Mouse (Mus musculus) kidney, embryonic 15.5 days (tissue): ENCODE measurements around the gene Nexmif. TPM values are rescaled to one million over a fixed set of nuclear protein-coding genes. Genes with fewer than 3 reads are reported as not detected.
A peak's percentile ranks its signal among the peaks of the same experiment; 100 is the strongest.
"Not testable (repeated sequence)": the region's sequence is repeated elsewhere in the genome, so short reads cannot be mapped to it uniquely, and the experiment has no call there.

ENCODE experiments used
- ATAC-seq: fragments of 200-750 bp; cut with Nextera tagmentation; replicated peaks from 2 replicates; pipeline ENCODE4 v1.8.0; 2017; ENCODE audit warnings: moderate TSS enrichment; ENCODE audit not compliant: low FRiP score
- H3K27ac ChIP-seq: fragments of 300-500 bp; sonication (generic); 2 replicates; pipeline ENCODE4 v1.5.1; 2015; ENCODE audit warnings: mild to moderate bottlenecking, inconsistent platforms
- H3K27me3 ChIP-seq: fragments of 300-500 bp; sonication (generic); 2 replicates; pipeline ENCODE4 v1.6.1; 2015; ENCODE audit warnings: inconsistent platforms
- H3K36me3 ChIP-seq: fragments of 300-500 bp; sonication (generic); 2 replicates; pipeline ENCODE4 v1.6.1; 2015; ENCODE audit warnings: inconsistent platforms
- H3K4me1 ChIP-seq: fragments of 300-500 bp; sonication (generic); 2 replicates; pipeline ENCODE4 v1.6.1; 2015; ENCODE audit warnings: inconsistent platforms
- H3K4me2 ChIP-seq: fragments of 300-500 bp; sonication (generic); 2 replicates; pipeline ENCODE4 v1.6.1; 2015; ENCODE audit warnings: moderate library complexity, mild to moderate bottlenecking, inconsistent platforms
- H3K4me3 ChIP-seq: fragments of 300-500 bp; sonication (generic); replicated peaks from 2 replicates; pipeline ENCODE4 v1.5.1; 2015; ENCODE audit warnings: mild to moderate bottlenecking, inconsistent platforms
- H3K9ac ChIP-seq: fragments of 300-500 bp; sonication (generic); 2 replicates; pipeline ENCODE4 v1.6.1; 2015; ENCODE audit warnings: mild to moderate bottlenecking, inconsistent platforms
- H3K9me3 ChIP-seq: fragments of 300-500 bp; sonication (generic); replicated peaks from 2 replicates; pipeline ENCODE4 v1.6.1; 2016; ENCODE audit warnings: inconsistent platforms
- WGBS: fragments of 180-500 bp; shearing (Covaris S2); methylation state at CpG from one replicate; pipeline ENCODE4 v1.1.7; 2015; ENCODE audit warnings: mixed read lengths; 5-methylcytosine and 5-hydroxymethylcytosine counted together
- polyA plus RNA-seq: library from polyadenylated mRNA; unstranded; fragments of >200 nt; fragmentation: Nextera tagmentation; extraction: Ambion mirVana; gene quantifications from 2 replicates; pipeline ENCODE4 v1.2.1, GENCODE M21; 2015

Nexmif gene
- polyA plus RNA-seq: 1.3 and 1.7 TPM in 2 replicates

DNA sequence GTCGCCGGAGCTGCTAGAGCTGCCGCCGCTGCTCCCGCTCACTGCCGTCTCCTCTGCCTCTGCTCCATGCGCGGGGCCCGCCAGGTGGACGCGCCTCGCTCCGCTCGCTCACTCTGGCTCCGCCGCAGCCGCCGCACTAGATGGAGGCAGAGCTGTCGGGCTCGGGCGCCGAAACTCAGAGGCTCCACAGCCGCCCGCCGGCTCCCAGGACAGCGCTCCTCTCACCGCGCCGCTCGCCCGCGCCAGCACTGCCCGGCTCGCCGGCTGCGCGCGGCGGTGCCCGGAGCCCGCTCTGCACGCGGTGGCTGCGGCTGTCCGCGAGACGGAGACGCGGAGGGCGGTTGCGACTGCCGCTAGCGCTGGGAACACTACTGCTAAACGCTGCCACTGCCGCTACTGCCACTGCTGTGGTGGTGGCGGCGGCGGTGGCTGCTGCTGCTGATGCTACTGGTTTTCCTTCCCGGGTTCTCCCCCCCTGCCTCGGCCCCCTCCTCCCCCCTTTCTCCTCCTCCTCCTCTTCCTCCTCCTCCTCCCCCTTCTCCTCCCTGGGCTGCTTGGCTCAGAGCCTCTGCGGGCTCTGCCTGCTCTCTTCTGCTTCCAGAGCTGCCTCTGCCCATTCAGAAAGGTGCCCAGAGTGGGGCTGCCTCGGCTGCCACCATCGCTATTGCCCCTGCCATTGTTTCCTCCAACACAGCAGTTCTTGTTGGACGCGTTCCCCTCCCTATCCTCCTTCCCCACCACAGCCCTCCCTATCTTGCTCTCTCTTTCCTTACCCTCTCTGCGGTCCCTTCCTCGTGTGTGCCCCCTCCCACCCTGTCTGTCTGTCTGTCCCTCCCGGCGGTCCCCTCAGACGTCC lies at the start of gene Nexmif:
TSS of gene Nexmif (minus strand) at position 450 of the 856 bp plus-strand sequence.
- 23% methylated on average over 63 of the region's 70 CpGs for WGBS
- H3K9ac ChIP-seq: peak within 1 kb of the TSS; percentile 44
- peak within 1 kb of the TSS; percentile 32; the same call in 1 of the 2 replicates for H3K27ac ChIP-seq

DNA sequence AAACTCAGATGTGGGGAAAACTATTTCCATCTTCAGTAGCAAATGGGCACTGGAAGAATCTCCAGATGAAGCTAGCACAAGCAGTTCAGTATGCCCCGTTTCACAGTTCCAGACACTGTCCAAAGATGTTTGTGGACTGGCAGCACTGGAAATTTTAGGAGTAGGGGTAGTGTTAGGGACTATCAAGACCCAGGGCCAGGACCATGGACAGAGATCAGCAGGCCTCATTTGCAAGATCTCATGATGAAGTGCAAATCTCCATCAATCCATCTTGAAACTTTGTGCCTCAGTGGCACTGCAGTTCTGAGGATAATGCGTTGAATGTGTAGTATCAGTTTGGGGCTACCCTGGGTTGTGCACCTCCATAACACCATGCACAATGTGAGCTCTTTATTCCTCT lies 7.7 kb upstream of the Nexmif start:
- no peak overlapping the region for H3K9ac ChIP-seq
- no peak overlapping the region for H3K4me3 ChIP-seq
- WGBS: 74% methylated on average over 2 of the region's 2 CpGs
- no peak overlapping the region for H3K4me2 ChIP-seq
- H3K27me3 ChIP-seq: peaks cover 21% of the 10 kb centered on the region
- H3K36me3 ChIP-seq: no peaks in the 10 kb centered on the region
- no peak overlapping the region for H3K27ac ChIP-seq
- no peaks in the 10 kb centered on the region for H3K4me1 ChIP-seq
- no peak for ATAC-seq
- no peaks in the 10 kb centered on the region for H3K9me3 ChIP-seq

More for the DNA sequence above, at the start of gene Nexmif:
- Histone ChIP-seq H3K27me3 (peaks cover 66% of the 10 kb centered on the region), H3K4me3 (peak within 1 kb of the TSS; percentile 53), H3K9me3 (no peaks in the 10 kb centered on the region), H3K4me1 (peaks cover 3% of the 10 kb centered on the region; the same call in 1 of the 2 replicates), H3K4me2 (peak within 1 kb of the TSS; percentile 81), H3K36me3 (no peaks in the 10 kb centered on the region)
- peak; percentile 89 for ATAC-seq

GRCm38 (mm10) chrX:104201592-104202139 lies 681 bp upstream of the Nexmif start:
- Histone ChIP-seq H3K9ac (no peak overlapping the region), H3K27ac (no peak overlapping the region), H3K36me3 (no peaks in the 10 kb centered on the region), H3K4me1 (peaks cover 3% of the 10 kb centered on the region; the same call in 1 of the 2 replicates), H3K4me2 (peak overlapping the region; percentile 81), H3K27me3 (peaks cover 65% of the 10 kb centered on the region), H3K9me3 (no peaks in the 10 kb centered on the region), H3K4me3 (peak overlapping the region; percentile 53)
- 22% methylated on average over 21 of the region's 21 CpGs for WGBS
- no peak for ATAC-seq

GRCm38 (mm10) chrX:104200388-104200735 lies 623 bp downstream of the Nexmif start:
- no peaks in the 10 kb centered on the region for H3K36me3 ChIP-seq
- WGBS: 21% methylated on average over 30 of the region's 37 CpGs
- peak overlapping the region; percentile 81 for H3K4me2 ChIP-seq
- peak; percentile 83 for ATAC-seq
- H3K27ac ChIP-seq: peak overlapping the region; percentile 32; the same call in 1 of the 2 replicates
- peaks cover 64% of the 10 kb centered on the region for H3K27me3 ChIP-seq
- H3K9me3 ChIP-seq: no peaks in the 10 kb centered on the region
- peak overlapping the region; percentile 53 for H3K4me3 ChIP-seq
- peak overlapping the region; percentile 44 for H3K9ac ChIP-seq
- peaks cover 3% of the 10 kb centered on the region; the same call in 1 of the 2 replicates for H3K4me1 ChIP-seq

DNA sequence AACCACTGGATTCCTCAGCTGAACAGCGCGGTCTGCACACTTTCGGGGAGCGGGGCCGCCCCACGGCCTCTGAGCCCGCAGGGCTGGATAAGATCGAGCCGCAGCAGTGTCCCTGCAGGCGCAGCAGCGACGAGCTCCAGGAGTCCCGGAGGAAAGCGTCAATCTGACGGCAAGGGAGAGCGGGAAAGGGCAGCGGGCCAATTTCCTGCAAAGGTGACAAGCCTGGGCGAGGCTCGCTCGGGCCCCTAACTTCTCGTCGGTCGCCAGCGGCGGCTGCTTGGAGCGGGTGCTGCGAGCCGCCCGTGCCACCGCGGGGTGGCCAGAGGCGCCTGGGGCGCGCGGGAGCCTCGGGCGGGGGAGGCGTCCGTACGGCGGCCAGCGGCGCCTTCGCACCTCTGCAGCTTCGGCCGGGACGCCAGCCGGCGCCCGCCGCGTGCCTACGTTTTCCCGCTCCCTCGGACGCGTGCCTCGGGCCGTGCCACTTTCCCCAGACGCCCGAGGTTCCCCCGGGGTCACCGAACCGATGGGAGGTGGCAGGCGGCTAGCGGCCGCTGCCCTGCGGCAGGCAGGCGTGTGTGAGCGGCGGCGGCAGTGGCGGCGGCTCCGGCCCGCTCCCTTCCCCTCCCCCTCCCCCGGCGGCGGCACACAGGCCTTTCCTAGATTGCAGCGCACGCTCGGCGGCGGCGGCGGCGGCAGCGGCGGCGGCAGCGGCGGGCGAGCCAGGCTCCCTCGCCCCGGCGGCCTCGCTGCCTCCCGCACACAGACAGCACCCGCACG lies 1.2 kb downstream of the Nexmif start:
- Histone ChIP-seq H3K4me1 (peaks cover 3% of the 10 kb centered on the region; the same call in 1 of the 2 replicates), H3K27ac (no peak overlapping the region), H3K27me3 (peaks cover 68% of the 10 kb centered on the region), H3K4me2 (peak overlapping the region; percentile 81), H3K9ac (peak overlapping the region; percentile 44; the same call in 1 of the 2 replicates), H3K4me3 (peak overlapping the region; percentile 53), H3K9me3 (no peaks in the 10 kb centered on the region), H3K36me3 (no peaks in the 10 kb centered on the region)
- 26% methylated on average over 41 of the region's 100 CpGs for WGBS
- ATAC-seq: peak; percentile 64

GRCm38 (mm10) chrX:104199070-104199469 lies 1.9 kb downstream of the Nexmif start:
- WGBS: 52% methylated on average over 5 of the region's 5 CpGs
- peaks cover 3% of the 10 kb centered on the region; the same call in 1 of the 2 replicates for H3K4me1 ChIP-seq
- H3K27ac ChIP-seq: no peak overlapping the region
- H3K9ac ChIP-seq: no peak overlapping the region
- peak overlapping the region; percentile 53; the same call in 1 of the 2 replicates for H3K4me3 ChIP-seq
- H3K27me3 ChIP-seq: peaks cover 72% of the 10 kb centered on the region
- peak overlapping the region; percentile 81 for H3K4me2 ChIP-seq
- H3K9me3 ChIP-seq: no peaks in the 10 kb centered on the region
- no peaks in the 10 kb centered on the region for H3K36me3 ChIP-seq
- no peak for ATAC-seq

GRCm38 (mm10) chrX:104196561-104196960 lies 4.4 kb downstream of the Nexmif start:
- WGBS: 71% methylated on average over 5 of the region's 5 CpGs
- no peak for ATAC-seq
- H3K27me3 ChIP-seq: peaks cover 56% of the 10 kb centered on the region
- no peaks in the 10 kb centered on the region for H3K36me3 ChIP-seq
- no peak overlapping the region for H3K27ac ChIP-seq
- no peak overlapping the region for H3K4me3 ChIP-seq
- H3K4me2 ChIP-seq: no peak overlapping the region
- H3K9me3 ChIP-seq: no peaks in the 10 kb centered on the region
- no peak overlapping the region for H3K9ac ChIP-seq
- H3K4me1 ChIP-seq: peaks cover 3% of the 10 kb centered on the region; the same call in 1 of the 2 replicates

GRCm38 (mm10) chrX:104179257-104179656 lies 21.7 kb downstream of the Nexmif start:
- H3K4me2 ChIP-seq: no peak overlapping the region
- no peaks in the 10 kb centered on the region for H3K36me3 ChIP-seq
- 24% methylated on average over 2 of the region's 2 CpGs for WGBS
- no peak overlapping the region for H3K27ac ChIP-seq
- no peak overlapping the region for H3K4me3 ChIP-seq
- H3K4me1 ChIP-seq: no peaks in the 10 kb centered on the region
- ATAC-seq: no peak
- no peaks in the 10 kb centered on the region for H3K9me3 ChIP-seq
- peaks cover 12% of the 10 kb centered on the region for H3K27me3 ChIP-seq
- no peak overlapping the region for H3K9ac ChIP-seq

GRCm38 (mm10) chrX:104150072-104150471 lies 50.9 kb downstream of the Nexmif start:
- Histone ChIP-seq H3K4me1 (no peaks in the 10 kb centered on the region), H3K9me3 (no peaks in the 10 kb centered on the region), H3K4me3 (no peak overlapping the region), H3K27me3 (peaks cover 17% of the 10 kb centered on the region), H3K9ac (no peak overlapping the region), H3K36me3 (no peaks in the 10 kb centered on the region), H3K4me2 (no peak overlapping the region), H3K27ac (no peak overlapping the region)
- no peak for ATAC-seq
- WGBS: 58% methylated on average over 1 of the region's 1 CpGs

GRCm38 (mm10) chrX:104115266-104115665 lies 85.7 kb downstream of the Nexmif start:
- 59% methylated on average over 5 of the region's 5 CpGs for WGBS

GRCm38 (mm10) chrX:104114596-104114995 lies 86.4 kb downstream of the Nexmif start:
- ATAC-seq: no peak
- no peak overlapping the region for H3K4me2 ChIP-seq
- no peak overlapping the region for H3K27ac ChIP-seq
- 0 out of 2 replicates have a peak, but pooled peaks cover 7% of the 10 kb centered on the region for H3K27me3 ChIP-seq
- no peak overlapping the region for H3K9ac ChIP-seq
- H3K4me1 ChIP-seq: no peaks in the 10 kb centered on the region
- no peaks in the 10 kb centered on the region for H3K9me3 ChIP-seq
- WGBS: 63% methylated on average over 4 of the region's 4 CpGs
- no peak overlapping the region for H3K4me3 ChIP-seq
- no peaks in the 10 kb centered on the region for H3K36me3 ChIP-seq

More at GRCm38 (mm10) chrX:104115266-104115665, 85.7 kb downstream of the Nexmif start:
- H3K9me3 ChIP-seq, H3K4me1 ChIP-seq, H3K27me3 ChIP-seq, H3K4me3 ChIP-seq, H3K27ac ChIP-seq, H3K4me2 ChIP-seq, H3K9ac ChIP-seq, H3K36me3 ChIP-seq, ATAC-seq: not testable (repeated sequence)
